Mouse (Mus musculus): Measurements from ENCODE around the gene Abtb1. TPM values are rescaled to one million over a fixed set of nuclear protein-coding genes. Genes with fewer than 3 reads are reported as not detected.

Gene Abtb1
- polyA plus RNA-seq, 1 experiment, result 21.3 TPM

DNA sequence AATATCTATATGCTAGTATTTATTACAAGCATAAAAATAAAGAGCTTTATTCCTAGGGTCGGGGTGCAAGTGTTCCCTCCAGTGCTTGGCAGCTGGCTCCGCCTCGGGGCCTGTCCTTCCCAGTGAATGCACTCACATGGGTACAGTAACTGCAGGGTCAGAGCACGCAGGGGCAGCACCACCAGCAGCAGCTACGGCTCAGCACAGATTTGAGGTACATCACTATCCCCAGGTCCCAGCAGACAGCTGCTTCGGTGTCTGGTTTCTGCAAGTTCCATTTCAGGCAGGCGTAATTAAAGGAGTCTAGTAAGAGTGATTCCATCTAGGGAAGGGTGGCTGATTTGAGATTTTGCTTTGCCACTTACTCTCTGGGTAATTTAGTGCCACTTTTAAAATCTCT, 16.6 kb upstream of the Abtb1 start:
- H3K4me3 ChIP-seq (replicated peaks), result no peak overlapping the region
- H3K9me3 ChIP-seq (ENCODE audit: control insufficient read depth, low read length), result peaks cover 7% of the 10 kb centered on the region
- H3K36me3 ChIP-seq (ENCODE audit: control insufficient read depth), result no peaks in the 10 kb centered on the region
- peaks cover 6% of the 10 kb centered on the region for H3K4me1 ChIP-seq (ENCODE audit: control insufficient read depth)
- no peak for TF ChIP-seq GATA1 (IDR thresholded peaks at IDR 0.05; ENCODE audit: low read length)
- no peak for TF ChIP-seq TAL1 (IDR thresholded peaks at IDR 0.05; ENCODE audit: low read length)
- H3K27me3 ChIP-seq (ENCODE audit: control insufficient read depth), result peaks cover 39% of the 10 kb centered on the region

DNA sequence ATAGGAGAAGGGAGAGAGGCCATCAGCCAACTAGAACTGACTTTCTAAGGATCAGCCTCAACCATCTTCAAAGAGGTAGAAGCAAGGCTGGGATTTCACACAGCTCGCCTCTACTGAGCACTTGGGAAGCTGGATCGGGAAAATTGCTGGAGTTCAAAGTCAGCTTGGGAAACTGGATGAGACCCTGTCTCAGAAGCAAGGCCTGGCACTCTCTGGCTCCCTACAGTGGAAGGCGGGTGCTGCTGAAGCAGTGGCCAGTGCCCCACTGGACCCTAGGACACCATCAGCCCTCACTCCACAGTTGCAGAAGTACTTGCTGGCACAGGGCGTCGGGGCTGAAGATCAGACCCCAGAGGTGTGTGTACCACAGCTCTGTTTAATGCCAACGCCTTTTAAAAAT, 16.0 kb upstream of the Abtb1 start:
- H3K9me3 ChIP-seq (ENCODE audit: control insufficient read depth, low read length), result peaks cover 7% of the 10 kb centered on the region
- TF ChIP-seq TAL1 (IDR thresholded peaks at IDR 0.05; ENCODE audit: low read length), result no peak
- no peak for TF ChIP-seq GATA1 (IDR thresholded peaks at IDR 0.05; ENCODE audit: low read length)
- no peaks in the 10 kb centered on the region for H3K36me3 ChIP-seq (ENCODE audit: control insufficient read depth)
- H3K27me3 ChIP-seq (ENCODE audit: control insufficient read depth), result peaks cover 39% of the 10 kb centered on the region
- H3K4me1 ChIP-seq (ENCODE audit: control insufficient read depth), result peaks cover 6% of the 10 kb centered on the region
- H3K4me3 ChIP-seq (replicated peaks), result no peak overlapping the region

DNA sequence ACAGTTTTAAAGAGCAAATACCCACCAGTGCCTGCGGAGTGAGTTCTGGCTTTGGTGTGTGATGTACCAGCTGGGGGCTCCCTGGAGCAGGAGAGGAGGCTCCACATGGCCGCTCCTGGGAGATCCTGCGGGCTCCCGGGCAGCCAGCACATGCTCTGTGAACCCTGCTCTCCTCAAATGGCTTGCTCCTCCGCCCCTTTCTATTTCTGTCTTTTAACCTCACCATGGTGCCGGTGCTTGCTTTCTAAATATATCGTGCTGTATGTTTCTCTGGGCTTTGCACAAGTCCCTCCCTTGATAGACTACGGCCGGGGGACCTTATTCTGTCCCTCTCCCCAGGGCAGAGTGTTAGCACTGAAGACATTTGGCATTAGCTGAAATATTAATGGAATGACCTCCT, 15.5 kb upstream of the Abtb1 start:
- Histone ChIP-seq H3K9me3 (ENCODE audit: control insufficient read depth, low read length) (peaks cover 7% of the 10 kb centered on the region), H3K4me3 (replicated peaks) (no peak overlapping the region), H3K36me3 (ENCODE audit: control insufficient read depth) (no peaks in the 10 kb centered on the region), H3K4me1 (ENCODE audit: control insufficient read depth) (peaks cover 6% of the 10 kb centered on the region), H3K27me3 (ENCODE audit: control insufficient read depth) (peaks cover 39% of the 10 kb centered on the region)
- TF ChIP-seq GATA1 (IDR thresholded peaks at IDR 0.05; ENCODE audit: low read length) (no peak), TAL1 (IDR thresholded peaks at IDR 0.05; ENCODE audit: low read length) (no peak)

DNA sequence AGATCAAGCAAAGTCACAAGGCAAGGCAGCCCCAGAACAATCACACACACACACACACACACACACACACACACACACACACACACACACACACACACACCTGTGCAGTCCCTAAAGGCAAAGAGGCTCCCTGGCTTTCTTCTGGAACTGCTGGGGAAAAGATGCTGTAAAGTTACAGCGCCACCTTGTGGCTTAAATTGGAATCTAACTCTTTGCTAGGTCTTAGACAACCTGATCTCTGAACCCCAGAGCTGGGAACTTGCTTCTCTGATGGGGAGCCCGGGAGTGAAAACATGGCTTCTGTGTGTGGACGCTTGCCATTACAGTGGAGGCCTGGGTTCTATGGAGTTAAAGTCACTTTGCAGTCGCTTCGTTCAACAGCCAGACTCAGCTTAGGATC, 13.9 kb upstream of the Abtb1 start:
- Histone ChIP-seq H3K4me1 (ENCODE audit: control insufficient read depth) (peaks cover 2% of the 10 kb centered on the region), H3K9me3 (ENCODE audit: control insufficient read depth, low read length) (no peaks in the 10 kb centered on the region), H3K27me3 (ENCODE audit: control insufficient read depth) (peaks cover 42% of the 10 kb centered on the region), H3K36me3 (ENCODE audit: control insufficient read depth) (no peaks in the 10 kb centered on the region), H3K4me3 (replicated peaks) (no peak overlapping the region)
- no peak for TF ChIP-seq TAL1 (IDR thresholded peaks at IDR 0.05; ENCODE audit: low read length)
- no peak for TF ChIP-seq GATA1 (IDR thresholded peaks at IDR 0.05; ENCODE audit: low read length)

DNA sequence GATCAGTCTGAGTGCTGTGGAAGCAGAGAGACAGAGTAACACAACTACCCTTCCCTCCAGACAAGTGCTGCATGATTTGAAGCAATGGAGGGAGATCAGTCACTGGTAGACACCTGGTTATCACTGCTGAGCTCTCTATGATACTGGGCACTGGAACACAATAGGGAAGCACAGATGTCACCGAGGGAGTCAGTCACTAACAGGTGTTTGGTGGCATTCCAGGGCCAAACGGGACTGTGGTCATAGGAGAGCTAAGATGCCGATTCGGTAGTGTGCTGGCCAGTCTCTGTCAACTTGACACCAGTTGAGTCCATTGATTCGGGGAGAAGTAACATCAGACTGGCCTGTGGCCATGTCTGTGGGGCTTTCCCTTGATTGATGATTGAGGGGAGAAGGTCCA, 12.7 kb upstream of the Abtb1 start:
- no peaks in the 10 kb centered on the region for H3K9me3 ChIP-seq (ENCODE audit: control insufficient read depth, low read length)
- H3K36me3 ChIP-seq (ENCODE audit: control insufficient read depth), result no peaks in the 10 kb centered on the region
- no peak overlapping the region for H3K4me3 ChIP-seq (replicated peaks)
- H3K4me1 ChIP-seq (ENCODE audit: control insufficient read depth), result no peaks in the 10 kb centered on the region; the same call in 1 of the 2 replicates
- TF ChIP-seq GATA1 (IDR thresholded peaks at IDR 0.05; ENCODE audit: low read length) (no peak), TAL1 (IDR thresholded peaks at IDR 0.05; ENCODE audit: low read length) (no peak)
- H3K27me3 ChIP-seq (ENCODE audit: control insufficient read depth), result peaks cover 41% of the 10 kb centered on the region

DNA sequence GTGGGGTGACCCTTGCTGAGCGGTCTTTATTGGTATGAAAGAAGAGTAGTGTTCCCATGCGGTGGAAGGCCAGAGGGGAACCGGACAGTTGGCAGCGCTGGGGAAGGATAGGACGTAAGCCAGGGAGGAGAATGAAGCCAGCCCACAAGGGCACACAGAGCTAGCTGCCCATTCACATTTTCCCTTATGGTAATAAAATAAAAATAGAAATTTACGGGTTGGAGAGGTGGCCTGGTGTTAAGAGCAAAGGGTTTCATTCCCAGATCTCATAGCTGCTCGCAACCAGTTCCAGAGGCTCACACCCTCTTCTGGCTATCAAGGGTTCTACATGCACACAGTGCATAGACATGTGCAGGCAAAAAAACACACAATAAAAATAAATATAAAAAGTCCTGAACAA, 8.2 kb upstream of the Abtb1 start:
- no peak for TF ChIP-seq TAL1 (IDR thresholded peaks at IDR 0.05; ENCODE audit: low read length)
- H3K36me3 ChIP-seq (ENCODE audit: control insufficient read depth), result no peaks in the 10 kb centered on the region
- H3K9me3 ChIP-seq (ENCODE audit: control insufficient read depth, low read length), result no peaks in the 10 kb centered on the region
- no peak overlapping the region for H3K4me3 ChIP-seq (replicated peaks)
- H3K4me1 ChIP-seq (ENCODE audit: control insufficient read depth), result no peaks in the 10 kb centered on the region; the same call in 1 of the 2 replicates
- H3K27me3 ChIP-seq (ENCODE audit: control insufficient read depth), result peaks cover 28% of the 10 kb centered on the region

DNA sequence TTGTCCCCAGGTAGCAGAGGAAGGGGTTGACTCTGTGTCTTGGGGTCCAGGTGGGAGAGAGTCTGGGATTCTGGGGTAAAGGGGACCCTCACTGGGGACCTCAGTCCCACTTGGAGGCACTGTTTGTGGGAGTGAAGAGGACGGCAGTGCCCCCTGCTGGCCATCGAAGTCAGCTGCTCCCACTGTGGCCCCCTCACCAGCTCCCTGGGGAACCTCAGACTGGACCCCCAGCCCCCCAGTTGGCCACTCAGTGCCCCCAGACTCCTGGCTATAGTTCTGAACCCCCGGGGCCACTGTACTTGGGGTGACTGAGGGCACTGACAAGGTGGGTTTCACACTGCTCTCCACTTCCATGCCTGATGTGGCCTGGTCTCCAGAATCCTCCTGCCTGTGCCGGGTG, 7.5 kb upstream of the Abtb1 start:
- H3K4me1 ChIP-seq (ENCODE audit: control insufficient read depth), result peaks cover 3% of the 10 kb centered on the region
- TF ChIP-seq GATA1 (IDR thresholded peaks at IDR 0.05; ENCODE audit: low read length) (no peak), TAL1 (IDR thresholded peaks at IDR 0.05; ENCODE audit: low read length) (no peak)
- peaks cover 20% of the 10 kb centered on the region for H3K27me3 ChIP-seq (ENCODE audit: control insufficient read depth)
- H3K36me3 ChIP-seq (ENCODE audit: control insufficient read depth), result no peaks in the 10 kb centered on the region
- no peaks in the 10 kb centered on the region for H3K9me3 ChIP-seq (ENCODE audit: control insufficient read depth, low read length)
- no peak overlapping the region for H3K4me3 ChIP-seq (replicated peaks)

DNA sequence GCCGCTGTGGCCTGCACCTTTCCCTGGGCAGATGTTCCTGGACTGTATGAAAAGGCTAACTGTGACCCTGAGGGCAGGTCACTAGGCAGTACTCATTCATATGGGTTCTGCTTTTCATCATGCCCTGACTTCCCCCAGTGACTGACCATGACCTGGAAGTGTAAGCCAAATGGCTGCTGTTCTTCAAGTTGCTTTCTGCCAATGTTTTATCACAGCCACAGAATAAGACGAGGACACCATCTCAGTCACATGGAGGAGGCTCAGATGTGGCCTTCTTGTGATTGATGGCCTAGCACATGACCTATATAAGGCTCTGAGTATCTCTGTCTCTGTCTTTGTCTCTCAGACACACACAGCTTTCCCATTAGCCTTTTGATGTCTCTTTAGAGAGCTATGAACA, 5.8 kb upstream of the Abtb1 start:
- no peak for TF ChIP-seq GATA1 (IDR thresholded peaks at IDR 0.05; ENCODE audit: low read length)
- no peak for TF ChIP-seq TAL1 (IDR thresholded peaks at IDR 0.05; ENCODE audit: low read length)
- H3K27me3 ChIP-seq (ENCODE audit: control insufficient read depth), result peaks cover 23% of the 10 kb centered on the region
- no peaks in the 10 kb centered on the region for H3K9me3 ChIP-seq (ENCODE audit: control insufficient read depth, low read length)
- no peaks in the 10 kb centered on the region for H3K36me3 ChIP-seq (ENCODE audit: control insufficient read depth)
- H3K4me3 ChIP-seq (replicated peaks), result no peak overlapping the region
- peaks cover 20% of the 10 kb centered on the region for H3K4me1 ChIP-seq (ENCODE audit: control insufficient read depth)

DNA sequence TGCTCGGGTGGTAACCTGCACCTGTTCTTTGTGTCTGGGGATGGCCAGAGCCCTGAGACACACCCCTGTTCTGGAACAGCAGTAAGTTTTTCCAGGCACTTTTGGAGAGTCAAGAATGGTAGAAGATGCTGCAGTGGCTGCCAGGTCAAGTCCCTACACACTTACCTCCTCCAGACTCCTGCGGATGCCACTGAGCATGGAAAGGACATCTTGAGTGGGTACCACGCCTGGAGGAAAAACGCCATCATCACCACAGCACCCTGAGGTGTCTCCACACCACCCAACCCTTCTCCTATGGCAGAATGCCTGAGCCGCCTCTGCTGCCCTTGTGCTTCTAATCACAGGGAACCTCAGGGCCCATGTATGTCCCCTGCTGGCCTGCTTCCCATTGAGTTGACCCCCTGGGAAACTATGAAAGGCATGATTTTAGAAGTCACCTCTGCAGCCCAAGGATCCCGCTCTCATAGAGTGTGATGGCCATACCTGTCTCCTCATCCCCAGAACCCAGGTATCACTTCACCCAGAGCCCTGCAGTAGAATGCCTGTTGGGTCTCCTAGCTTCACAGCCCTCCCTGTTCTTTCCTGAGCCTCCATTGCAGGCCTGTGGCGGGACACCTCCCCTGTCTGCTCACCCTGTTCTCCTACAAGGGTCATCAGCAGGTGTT, 3.2 kb upstream of the Abtb1 start:
- Histone ChIP-seq H3K4me1 (ENCODE audit: control insufficient read depth) (peaks cover 41% of the 10 kb centered on the region), H3K27me3 (ENCODE audit: control insufficient read depth) (peaks cover 20% of the 10 kb centered on the region), H3K4me3 (replicated peaks) (no peak overlapping the region), H3K36me3 (ENCODE audit: control insufficient read depth) (peaks cover 8% of the 10 kb centered on the region), H3K9me3 (ENCODE audit: control insufficient read depth, low read length) (no peaks in the 10 kb centered on the region)
- no peak for TF ChIP-seq GATA1 (IDR thresholded peaks at IDR 0.05; ENCODE audit: low read length)
- TF ChIP-seq TAL1 (IDR thresholded peaks at IDR 0.05; ENCODE audit: low read length), result no peak
